Mouse (Mus musculus): ENCODE results near the gene Fxyd7.

The Fxyd7 gene

GRCm38 (mm10) chr7:31074713-31075069 is 23.4 kb upstream of the Fxyd7 start:
- peak; percentile 62 for DNase-seq

GRCm38 (mm10) chr7:31074061-31074712 is 22.9 kb upstream of the Fxyd7 start:
- no peak for DNase-seq

GRCm38 (mm10) chr7:31073546-31073945 is 22.3 kb upstream of the Fxyd7 start:
- no peak for DNase-seq

GRCm38 (mm10) chr7:31072326-31072725 is 21.1 kb upstream of the Fxyd7 start:
- no peak for DNase-seq

- no peak for DNase-seq
Observed at GRCm38 (mm10) chr7:31070324-31070723, 19.1 kb upstream of the Fxyd7 start.

GRCm38 (mm10) chr7:31069491-31069890 is 18.2 kb upstream of the Fxyd7 start:
- DNase-seq: no peak

GRCm38 (mm10) chr7:31067836-31068235 is 16.6 kb upstream of the Fxyd7 start:
- DNase-seq: no peak

GRCm38 (mm10) chr7:31063074-31063560 is 11.8 kb upstream of the Fxyd7 start:
- no peak for DNase-seq

GRCm38 (mm10) chr7:31060621-31061010 is 9.3 kb upstream of the Fxyd7 start:
- no peak for DNase-seq

GRCm38 (mm10) chr7:31059919-31060620 is 8.8 kb upstream of the Fxyd7 start:
- no peak for DNase-seq

GRCm38 (mm10) chr7:31059108-31059507 is 7.8 kb upstream of the Fxyd7 start, which contains the start of gene Lgi4:
Lgi4 (plus strand) TSS chr7:31059342.
- peak; percentile 90 for DNase-seq

- DNase-seq: no peak
Observed at GRCm38 (mm10) chr7:31058211-31058610, 6.9 kb upstream of the Fxyd7 start.

GRCm38 (mm10) chr7:31057730-31058129 is 6.5 kb upstream of the Fxyd7 start:
- DNase-seq: no peak

- no peak for DNase-seq
Observed at GRCm38 (mm10) chr7:31057071-31057470, 5.8 kb upstream of the Fxyd7 start, which contains the start of gene Fxyd1. Fxyd1 (minus strand) TSS chr7:31057199.

GRCm38 (mm10) chr7:31056448-31056847 is 5.2 kb upstream of the Fxyd7 start:
- no peak for DNase-seq

- no peak for DNase-seq
Observed at GRCm38 (mm10) chr7:31055883-31056282, 4.6 kb upstream of the Fxyd7 start.

- DNase-seq: no peak
Observed at GRCm38 (mm10) chr7:31055354-31055824, 4.1 kb upstream of the Fxyd7 start.

- DNase-seq: no peak
Observed at GRCm38 (mm10) chr7:31054661-31055320, 3.5 kb upstream of the Fxyd7 start.

GRCm38 (mm10) chr7:31053882-31054447 is 2.7 kb upstream of the Fxyd7 start:
- no peak for DNase-seq

GRCm38 (mm10) chr7:31052636-31053434 is 1.6 kb upstream of the Fxyd7 start:
- DNase-seq: peak; percentile 60

- DNase-seq: no peak
Observed at GRCm38 (mm10) chr7:31052251-31052635, 976 bp upstream of the Fxyd7 start.

GRCm38 (mm10) chr7:31050921-31051320 is 346 bp downstream of the Fxyd7 start:
- no peak for DNase-seq

- no peak for DNase-seq
Observed at GRCm38 (mm10) chr7:31050487-31050886, 780 bp downstream of the Fxyd7 start.
